Mouse (Mus musculus): Measurements from ENCODE around the gene Cap2.

Gene Cap2

DNA sequence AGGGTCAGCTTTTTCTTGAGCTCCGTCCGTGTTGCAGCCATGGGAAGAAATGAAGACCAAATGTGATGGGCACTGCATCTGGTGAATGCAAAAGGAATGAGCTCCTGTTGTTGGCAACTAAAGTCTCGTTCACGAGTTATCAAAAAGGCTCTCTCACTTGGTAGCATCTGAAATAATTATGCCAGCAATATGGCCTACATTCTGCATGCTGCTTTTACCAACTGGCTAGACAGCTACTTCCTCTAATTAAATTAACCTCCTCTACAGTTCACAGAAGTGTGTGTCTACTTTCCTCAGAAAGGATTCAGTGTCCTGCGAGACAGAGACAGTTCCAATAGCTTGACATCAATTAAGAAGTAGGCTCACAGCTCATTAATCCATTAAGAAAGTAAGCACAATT lies 152.9 kb downstream of the Cap2 start:
- in situ Hi-C loops (cut with MboI; ENCODE audit: low pct_unique_long_range_greater_than_20kb in 1 of 2, low sequenced_read_pairs in 2 of 2, unreplicated experiment in 1 of 2): no loop called here

DNA sequence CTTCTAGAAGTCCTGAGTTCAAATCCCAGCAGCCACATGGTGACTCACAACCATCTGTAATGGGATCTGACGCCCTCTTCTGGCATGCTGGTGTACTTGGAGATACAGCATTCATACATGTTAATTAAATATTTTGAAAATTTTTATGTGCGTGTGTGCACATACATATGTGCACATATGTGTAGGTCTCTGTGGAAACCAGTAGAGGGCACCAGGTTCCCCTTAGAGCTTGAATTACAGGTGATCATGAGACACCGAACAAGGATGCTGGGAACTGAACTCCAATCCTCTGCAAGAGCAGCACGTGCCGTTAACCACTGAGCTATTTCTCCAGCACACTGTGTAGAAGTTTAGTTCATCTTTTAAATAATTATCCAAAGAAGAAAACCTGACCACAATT lies 157.6 kb downstream of the Cap2 start:
- in situ Hi-C loops (cut with MboI; ENCODE audit: low pct_unique_long_range_greater_than_20kb in 1 of 2, low sequenced_read_pairs in 2 of 2, unreplicated experiment in 1 of 2): no loop called here

DNA sequence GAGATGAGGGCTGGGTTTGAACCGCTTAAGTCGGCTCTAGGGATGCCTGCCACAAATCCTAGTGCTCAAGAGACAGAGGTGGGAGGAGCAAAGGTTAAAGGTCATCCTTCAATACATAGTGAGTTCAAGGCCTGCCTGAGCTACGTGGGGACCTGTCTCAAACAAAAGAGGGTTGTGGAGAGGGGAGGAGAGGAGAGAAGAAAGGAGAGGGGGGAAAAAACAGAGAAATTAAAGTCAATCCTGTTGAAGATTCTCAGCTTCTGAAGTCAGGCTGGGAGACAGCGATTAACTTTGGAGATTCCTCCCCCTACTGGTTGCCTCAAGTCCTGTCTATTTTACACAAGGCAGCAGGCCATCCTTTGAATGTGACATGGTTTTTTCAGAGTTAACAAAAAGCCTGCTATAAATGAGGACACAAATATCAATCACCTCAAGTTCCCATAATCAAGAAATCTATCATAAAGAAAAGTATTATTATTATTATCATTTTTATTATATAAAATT lies 161.9 kb downstream of the Cap2 start:
- in situ Hi-C loops (cut with MboI; ENCODE audit: low pct_unique_long_range_greater_than_20kb in 1 of 2, low sequenced_read_pairs in 2 of 2, unreplicated experiment in 1 of 2): loop anchor here in 1 of 2 experiments (5.0 kb wide), 1 partner anchor 351 kb away; no protein-coding TSS in a partner anchor

DNA sequence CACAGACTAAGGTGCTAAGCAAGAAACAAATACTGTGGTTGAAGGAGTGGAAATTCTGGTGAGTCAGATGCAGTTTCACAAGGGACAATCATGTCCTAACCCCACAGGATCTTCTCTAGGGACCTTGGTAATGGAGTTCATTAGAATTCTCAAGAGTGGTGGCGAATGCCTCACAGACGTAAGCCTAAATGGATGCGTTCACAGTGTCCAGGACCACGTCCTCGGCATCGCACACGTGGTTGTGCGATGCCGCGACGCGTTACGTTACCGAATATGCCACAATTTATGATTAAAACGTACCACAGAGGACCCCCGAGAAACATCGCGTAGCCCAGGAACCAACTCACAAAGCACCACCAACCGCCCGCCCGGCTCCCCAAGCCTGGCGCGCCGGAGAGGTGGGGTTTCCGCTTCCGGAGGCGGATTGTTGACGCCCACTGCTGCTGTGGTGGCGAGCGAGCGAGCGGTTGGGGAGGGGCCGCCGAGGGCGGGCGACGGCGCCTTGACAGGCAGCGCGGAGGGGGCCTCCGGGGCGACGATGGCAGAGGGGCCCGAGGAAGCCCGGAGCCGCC lies 167.5 kb downstream of the Cap2 start, which contains the start of gene Fam8a1:
TSS of gene Fam8a1 (plus strand) at position 475 of the 572 bp plus-strand sequence.
- in situ Hi-C loops (cut with MboI; ENCODE audit: low pct_unique_long_range_greater_than_20kb in 1 of 2, low sequenced_read_pairs in 2 of 2, unreplicated experiment in 1 of 2): no loop called here

DNA sequence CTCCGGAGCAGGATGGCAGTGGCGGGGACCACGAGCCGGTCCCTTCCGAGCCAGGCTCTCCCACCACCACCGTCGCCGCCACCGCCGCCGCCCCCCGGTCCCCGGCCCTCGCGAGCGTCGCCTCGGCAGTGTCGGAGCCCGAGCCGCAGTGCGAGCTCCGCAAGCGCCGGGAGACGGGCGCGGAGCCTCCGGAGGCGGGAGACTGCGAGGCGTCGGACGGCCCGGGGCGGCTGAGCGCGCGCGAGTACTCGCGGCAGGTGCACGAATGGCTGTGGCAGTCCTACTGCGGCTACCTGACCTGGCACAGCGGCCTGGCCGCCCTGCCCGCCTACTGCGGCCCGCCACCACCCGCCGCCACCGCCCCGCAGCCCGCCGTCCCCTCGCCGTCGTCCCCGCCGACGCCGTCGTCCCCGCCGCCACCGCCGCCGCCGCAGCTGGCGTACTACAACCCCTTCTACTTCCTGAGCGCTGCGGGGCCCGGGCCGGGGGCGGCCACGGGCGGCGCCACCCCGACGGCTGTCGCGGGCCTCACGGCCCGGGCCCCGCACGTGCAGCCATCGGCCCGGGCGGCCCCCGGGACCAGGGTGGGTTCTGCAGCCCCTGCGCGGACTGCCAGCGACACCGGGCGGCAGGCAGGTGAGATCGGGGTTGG lies 168.1 kb downstream of the Cap2 start:
- in situ Hi-C loops (cut with MboI; ENCODE audit: low pct_unique_long_range_greater_than_20kb in 1 of 2, low sequenced_read_pairs in 2 of 2, unreplicated experiment in 1 of 2): no loop called here

DNA sequence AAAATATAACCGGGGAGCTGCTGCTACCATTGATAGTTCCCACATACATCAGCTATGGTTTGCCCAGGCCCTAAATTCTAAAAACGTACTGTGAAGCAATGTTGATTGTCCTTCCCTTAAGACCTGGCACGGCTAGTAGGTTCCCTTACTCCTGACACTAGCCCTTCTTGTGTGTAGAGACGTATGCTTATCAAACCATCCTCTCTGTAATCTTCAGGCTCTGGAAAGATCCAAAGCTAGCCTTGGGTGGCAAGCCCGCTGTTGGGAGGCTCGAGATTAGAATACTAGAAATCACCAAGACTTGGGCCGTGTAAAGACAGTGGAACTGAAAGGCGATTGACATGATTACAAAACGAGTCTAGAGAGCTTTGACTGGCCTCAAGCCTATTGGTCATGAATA lies 168.9 kb downstream of the Cap2 start:
- in situ Hi-C loops (cut with MboI; ENCODE audit: low pct_unique_long_range_greater_than_20kb in 1 of 2, low sequenced_read_pairs in 2 of 2, unreplicated experiment in 1 of 2): no loop called here

- in situ Hi-C loops (cut with MboI; ENCODE audit: low pct_unique_long_range_greater_than_20kb in 1 of 2, low sequenced_read_pairs in 2 of 2, unreplicated experiment in 1 of 2): no loop called here
Observed at GRCm38 (mm10) chr13:46674601-46675000, 173.0 kb downstream of the Cap2 start.

DNA sequence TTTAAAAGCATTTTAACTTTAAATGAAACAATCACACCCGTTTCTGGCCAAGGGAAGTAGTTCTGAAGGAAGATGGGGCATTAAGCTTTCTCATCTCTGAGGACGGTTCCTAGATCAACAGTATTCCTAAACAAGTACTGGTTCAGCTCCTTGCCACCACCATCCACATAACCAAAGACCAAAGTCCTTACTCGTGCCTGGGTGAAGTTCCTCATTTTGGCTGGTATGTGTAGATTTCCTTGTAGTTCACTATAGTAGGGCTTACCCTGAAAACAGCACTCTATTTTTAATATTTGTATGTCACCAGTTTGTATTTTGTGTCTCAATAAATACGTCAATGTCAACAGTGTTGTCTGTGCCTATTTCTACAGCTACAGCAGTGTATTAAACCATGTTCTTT lies 176.1 kb downstream of the Cap2 start:
- in situ Hi-C loops (cut with MboI; ENCODE audit: low pct_unique_long_range_greater_than_20kb in 1 of 2, low sequenced_read_pairs in 2 of 2, unreplicated experiment in 1 of 2): loop anchor here in 1 of 2 experiments (25.0 kb wide), 1 partner anchor 410 kb away; no protein-coding TSS in a partner anchor

- in situ Hi-C loops (cut with MboI; ENCODE audit: low pct_unique_long_range_greater_than_20kb in 1 of 2, low sequenced_read_pairs in 2 of 2, unreplicated experiment in 1 of 2): loop anchor here in 1 of 2 experiments (25.0 kb wide), 1 partner anchor 404 kb away; no protein-coding TSS in a partner anchor
Observed at GRCm38 (mm10) chr13:46682921-46683320, 181.3 kb downstream of the Cap2 start.

DNA sequence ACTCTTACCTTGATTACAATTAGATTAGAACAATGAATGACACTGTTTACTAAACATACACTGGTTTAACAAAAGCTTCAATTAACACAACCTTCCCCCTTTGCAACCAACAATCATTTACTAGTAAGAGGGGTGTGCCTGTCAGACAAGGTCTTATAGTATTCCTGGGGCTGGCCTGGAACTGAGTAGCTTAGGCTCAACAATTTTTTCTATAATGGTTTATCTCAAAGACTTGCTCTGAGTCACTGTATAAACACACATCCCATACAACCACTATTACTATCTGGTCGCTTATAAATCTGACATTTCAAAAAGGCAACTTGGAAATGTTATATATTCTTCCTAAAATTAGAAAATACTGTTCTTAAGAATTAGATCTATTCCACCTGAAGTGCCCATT lies 181.7 kb downstream of the Cap2 start:
- in situ Hi-C loops (cut with MboI; ENCODE audit: low pct_unique_long_range_greater_than_20kb in 1 of 2, low sequenced_read_pairs in 2 of 2, unreplicated experiment in 1 of 2): loop anchor here in 1 of 2 experiments (25.0 kb wide), 1 partner anchor 404 kb away; no protein-coding TSS in a partner anchor

- in situ Hi-C loops (cut with MboI; ENCODE audit: low pct_unique_long_range_greater_than_20kb in 1 of 2, low sequenced_read_pairs in 2 of 2, unreplicated experiment in 1 of 2): loop anchor here in 1 of 2 experiments (25.0 kb wide), 1 partner anchor 397 kb away; no protein-coding TSS in a partner anchor
Observed at GRCm38 (mm10) chr13:46690559-46691241, 189.1 kb downstream of the Cap2 start.

- in situ Hi-C loops (cut with MboI; ENCODE audit: low pct_unique_long_range_greater_than_20kb in 1 of 2, low sequenced_read_pairs in 2 of 2, unreplicated experiment in 1 of 2): loop anchor here in 1 of 2 experiments (25.0 kb wide), 1 partner anchor 392 kb away; no protein-coding TSS in a partner anchor
Observed at GRCm38 (mm10) chr13:46695296-46695908, 193.8 kb downstream of the Cap2 start.

DNA sequence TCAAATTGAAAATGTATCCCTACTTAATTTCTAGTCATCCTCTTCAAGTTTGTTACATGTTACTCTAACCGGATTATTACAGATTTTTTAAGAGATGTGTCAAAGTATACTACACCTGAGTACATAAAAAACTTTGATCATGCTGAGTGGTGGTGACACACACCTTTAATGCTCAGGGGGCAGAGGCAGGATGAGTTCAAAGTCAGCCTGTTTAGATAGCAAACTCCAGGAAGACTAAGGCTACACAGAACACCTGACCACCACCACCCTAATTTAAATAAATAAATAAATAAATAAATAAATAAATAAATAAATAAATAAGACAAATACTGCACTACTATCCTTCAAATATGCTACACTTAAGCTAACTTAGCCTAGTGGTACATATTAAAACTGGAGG lies 194.3 kb downstream of the Cap2 start:
- in situ Hi-C loops (cut with MboI; ENCODE audit: low pct_unique_long_range_greater_than_20kb in 1 of 2, low sequenced_read_pairs in 2 of 2, unreplicated experiment in 1 of 2): loop anchor here in 1 of 2 experiments (25.0 kb wide), 1 partner anchor 391 kb away; no protein-coding TSS in a partner anchor

GRCm38 (mm10) chr13:46696788-46697187 lies 195.1 kb downstream of the Cap2 start:
- in situ Hi-C loops (cut with MboI; ENCODE audit: low pct_unique_long_range_greater_than_20kb in 1 of 2, low sequenced_read_pairs in 2 of 2, unreplicated experiment in 1 of 2): loop anchor here in 1 of 2 experiments (25.0 kb wide), 1 partner anchor 391 kb away; no protein-coding TSS in a partner anchor

- in situ Hi-C loops (cut with MboI; ENCODE audit: low pct_unique_long_range_greater_than_20kb in 1 of 2, low sequenced_read_pairs in 2 of 2, unreplicated experiment in 1 of 2): loop anchor here in 1 of 2 experiments (25.0 kb wide), 1 partner anchor 388 kb away; no protein-coding TSS in a partner anchor
Observed at GRCm38 (mm10) chr13:46699372-46699771, 197.7 kb downstream of the Cap2 start.
